Mouse (Mus musculus): ENCODE measurements around the gene Ambra1.

The Ambra1 gene

DNA sequence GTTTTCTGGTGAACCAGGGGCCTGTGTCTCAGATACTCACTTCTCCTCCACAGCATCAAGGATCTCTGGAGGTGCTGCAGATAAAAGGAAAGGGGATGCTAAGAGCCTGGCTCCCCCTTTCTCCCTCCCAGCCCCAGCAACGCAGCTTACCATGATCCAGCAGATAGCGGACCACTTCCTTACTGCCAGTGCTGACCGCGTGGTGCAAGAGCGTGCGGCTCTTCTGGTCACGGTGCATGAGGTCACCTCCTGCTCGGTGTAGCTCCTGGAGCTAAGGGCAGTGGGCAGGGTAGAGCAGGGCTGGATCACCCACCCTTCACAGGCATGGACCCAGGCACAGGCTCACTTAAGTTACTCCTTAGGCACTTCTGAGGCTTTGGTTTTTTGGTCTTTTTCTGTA lies 204.1 kb downstream of the Ambra1 start:
- DNase-seq (ENCODE audit: extremely low read depth, low read depth) = no peak

DNA sequence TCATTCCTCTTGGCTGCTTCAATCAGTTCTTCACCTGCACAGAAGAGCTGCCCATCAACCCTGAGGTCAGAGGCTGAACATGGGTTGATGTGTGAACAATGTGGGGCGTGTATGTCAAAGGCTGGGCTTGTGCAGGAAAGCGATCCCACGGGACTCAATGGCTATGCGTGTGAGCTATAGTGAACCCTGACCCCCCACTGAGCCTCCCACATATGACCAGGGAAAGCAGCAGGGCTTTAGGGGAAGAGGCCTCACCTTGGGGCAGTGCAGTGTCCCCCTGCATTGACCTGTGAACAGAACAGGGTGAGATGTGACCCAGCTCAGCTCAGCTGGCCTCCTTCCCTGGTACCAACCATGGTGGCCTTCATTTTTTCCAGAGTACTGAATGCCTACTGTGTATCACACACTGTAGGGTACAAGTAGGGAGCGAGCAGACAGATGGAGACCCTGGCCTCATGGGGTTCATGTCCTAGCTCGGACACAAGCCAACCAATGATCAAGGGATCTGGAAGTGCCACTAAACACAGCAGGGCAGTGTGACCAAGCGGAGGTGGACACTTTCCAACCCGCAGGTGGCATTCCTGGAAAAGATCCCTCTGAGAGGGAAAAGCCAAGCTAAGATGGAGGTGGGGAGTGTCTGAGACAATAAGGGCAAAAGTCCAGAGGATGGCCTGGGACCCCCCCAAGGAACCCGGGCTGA lies 205.0 kb downstream of the Ambra1 start:
- DNase-seq (ENCODE audit: extremely low read depth, low read depth) = no peak

DNA sequence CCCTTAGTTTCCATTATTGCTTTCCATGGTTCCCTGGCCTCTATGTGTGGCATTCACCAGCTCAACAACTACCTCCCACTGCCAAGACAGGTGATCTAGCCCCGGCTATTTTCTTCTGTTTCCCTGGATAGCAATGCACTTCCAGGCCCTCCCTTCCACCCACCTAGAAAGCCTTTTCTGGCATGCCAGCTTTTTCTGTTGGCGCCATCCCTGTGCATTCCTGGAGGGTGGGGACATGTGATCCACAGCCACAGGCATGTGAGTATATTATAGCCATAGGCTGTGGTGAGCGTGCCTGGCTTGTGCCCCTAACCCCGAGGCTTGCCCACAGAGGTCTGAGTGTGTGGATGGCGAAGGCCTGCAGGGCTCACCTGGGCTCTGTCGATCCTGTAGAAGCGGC lies 206.2 kb downstream of the Ambra1 start:
- DNase-seq (ENCODE audit: extremely low read depth, low read depth) = no peak

DNA sequence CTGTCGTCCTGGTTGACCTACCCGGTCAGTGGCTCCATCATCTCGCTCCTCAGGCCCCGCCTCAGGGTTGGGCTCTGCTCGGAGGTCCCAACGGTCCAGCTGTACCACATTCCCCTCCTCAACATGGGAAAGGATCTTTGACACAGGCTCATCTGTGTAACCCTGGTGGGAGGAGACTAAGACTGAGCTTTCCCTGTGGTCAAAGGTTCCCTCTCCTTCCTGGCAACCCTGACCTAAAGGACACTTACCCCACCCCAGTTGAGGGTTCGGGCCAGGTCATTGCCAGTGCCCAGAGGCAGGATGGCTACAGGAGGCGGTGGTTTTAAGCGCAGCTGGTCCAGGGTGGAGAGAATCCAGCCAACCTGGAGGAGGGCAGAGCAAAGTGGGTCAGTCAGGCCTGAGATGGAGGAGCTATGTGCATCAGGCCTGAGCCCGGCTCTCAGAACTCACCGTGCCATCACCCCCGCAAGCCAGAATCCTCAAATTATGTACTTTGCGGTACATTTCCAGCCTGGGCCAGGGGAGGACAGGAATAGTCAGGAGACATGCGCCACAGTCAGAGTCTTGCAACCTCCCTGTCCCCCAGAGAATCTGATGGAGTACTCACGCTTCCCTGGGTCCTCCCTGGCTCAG lies 209.5 kb downstream of the Ambra1 start:
- DNase-seq (ENCODE audit: extremely low read depth, low read depth) = no peak

DNA sequence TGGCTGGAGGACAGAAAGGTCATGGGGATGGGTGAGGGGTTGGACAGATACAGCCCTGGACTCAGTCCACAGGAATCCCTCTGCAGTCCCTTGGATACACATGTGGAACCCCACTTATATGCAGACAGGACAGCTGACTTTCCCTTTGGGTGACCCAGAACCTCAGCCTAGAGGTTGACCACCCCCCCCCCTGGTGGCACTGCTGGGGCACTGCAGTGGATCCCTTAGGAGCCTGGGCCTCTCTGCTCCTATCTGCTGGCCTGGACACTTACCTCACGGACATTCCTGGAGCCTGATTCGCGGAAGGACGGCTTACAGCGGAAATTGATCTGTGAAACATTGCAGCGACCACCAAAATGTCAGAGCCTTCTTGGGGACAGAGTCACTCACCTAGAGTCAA lies 212.4 kb downstream of the Ambra1 start:
- no peak for DNase-seq (ENCODE audit: extremely low read depth, low read depth)

DNA sequence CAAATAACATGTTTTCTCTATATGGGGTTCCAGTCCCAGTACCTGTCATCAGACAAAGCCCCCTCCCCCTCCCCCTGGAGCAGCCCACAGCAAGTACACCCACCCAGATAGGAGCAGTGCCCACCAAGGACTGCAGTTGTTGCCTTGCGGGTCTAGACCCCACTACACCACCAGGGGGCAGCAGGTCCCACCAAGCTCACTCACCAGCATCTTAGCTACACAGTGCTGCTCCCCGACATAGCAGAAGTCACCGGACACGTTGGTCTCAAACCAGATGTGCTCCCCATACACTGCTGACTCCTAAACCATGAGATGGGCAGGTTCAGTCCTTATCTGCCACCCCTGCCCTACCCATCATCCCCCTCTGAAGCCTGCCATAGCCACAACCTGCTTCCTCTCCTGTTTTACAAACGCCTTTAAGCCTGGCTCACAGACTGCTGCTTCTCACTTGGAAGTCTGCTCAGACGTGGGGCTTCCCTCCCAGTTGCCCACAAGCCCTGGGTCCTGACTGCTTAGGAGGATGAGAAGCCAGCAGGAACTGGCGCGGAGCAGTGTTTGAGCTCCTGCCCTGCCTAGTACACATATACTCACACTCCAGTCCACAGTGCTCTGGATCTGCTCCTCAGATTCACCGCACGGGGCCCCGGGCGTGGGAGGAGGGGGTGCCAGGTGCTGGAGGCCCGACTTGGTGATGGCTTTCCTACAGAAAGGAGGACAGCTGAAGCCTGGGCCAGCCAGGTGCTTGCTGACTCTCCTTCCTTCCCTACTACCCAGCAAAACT lies 214.4 kb downstream of the Ambra1 start:
- no peak for DNase-seq (ENCODE audit: extremely low read depth, low read depth)

DNA sequence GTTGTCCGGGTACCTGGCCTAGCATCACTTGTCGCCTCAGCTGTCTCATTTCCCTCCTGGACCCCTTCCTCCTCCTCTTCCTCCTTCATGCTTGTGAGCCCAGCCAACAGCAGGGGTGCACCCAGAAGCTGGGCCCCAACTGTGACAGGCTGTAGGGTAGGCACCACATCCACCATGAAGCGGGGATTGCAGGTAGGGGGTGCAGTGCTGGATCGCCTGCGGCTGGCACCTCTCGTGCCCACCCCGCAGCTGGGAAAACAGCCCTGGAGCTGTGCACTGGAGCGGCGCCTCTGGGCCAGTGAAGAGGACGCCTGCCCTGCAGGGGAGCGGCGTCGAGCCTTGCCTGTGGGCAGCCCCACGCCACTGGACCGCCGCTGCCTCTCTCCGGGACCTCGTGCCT lies 215.5 kb downstream of the Ambra1 start, which contains the start of gene Gm9821:
Gm9821 (plus strand) TSS at position 221 of the 400 bp plus-strand sequence.
- no peak for DNase-seq (ENCODE audit: extremely low read depth, low read depth)

DNA sequence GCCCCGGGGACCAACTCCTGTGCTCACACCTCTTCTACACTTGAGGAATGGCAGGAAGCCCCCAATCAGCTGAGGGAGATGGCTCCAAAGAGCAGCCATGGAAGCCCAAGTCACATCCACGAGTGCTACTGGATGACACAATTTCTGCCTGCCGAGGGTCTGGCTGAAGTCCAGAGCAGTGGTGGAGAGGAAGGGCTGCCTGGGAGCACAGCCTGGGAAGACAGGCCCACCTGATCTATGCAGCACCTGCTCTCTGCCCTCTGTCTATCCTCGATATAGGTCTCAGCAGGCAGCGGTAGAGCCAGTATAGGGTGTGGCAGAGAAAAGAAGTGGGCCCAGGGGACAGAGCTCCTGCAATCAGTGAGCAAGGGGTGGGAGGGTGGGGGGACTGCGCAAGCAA lies 216.9 kb downstream of the Ambra1 start:
- no peak for DNase-seq (ENCODE audit: extremely low read depth, low read depth)

DNA sequence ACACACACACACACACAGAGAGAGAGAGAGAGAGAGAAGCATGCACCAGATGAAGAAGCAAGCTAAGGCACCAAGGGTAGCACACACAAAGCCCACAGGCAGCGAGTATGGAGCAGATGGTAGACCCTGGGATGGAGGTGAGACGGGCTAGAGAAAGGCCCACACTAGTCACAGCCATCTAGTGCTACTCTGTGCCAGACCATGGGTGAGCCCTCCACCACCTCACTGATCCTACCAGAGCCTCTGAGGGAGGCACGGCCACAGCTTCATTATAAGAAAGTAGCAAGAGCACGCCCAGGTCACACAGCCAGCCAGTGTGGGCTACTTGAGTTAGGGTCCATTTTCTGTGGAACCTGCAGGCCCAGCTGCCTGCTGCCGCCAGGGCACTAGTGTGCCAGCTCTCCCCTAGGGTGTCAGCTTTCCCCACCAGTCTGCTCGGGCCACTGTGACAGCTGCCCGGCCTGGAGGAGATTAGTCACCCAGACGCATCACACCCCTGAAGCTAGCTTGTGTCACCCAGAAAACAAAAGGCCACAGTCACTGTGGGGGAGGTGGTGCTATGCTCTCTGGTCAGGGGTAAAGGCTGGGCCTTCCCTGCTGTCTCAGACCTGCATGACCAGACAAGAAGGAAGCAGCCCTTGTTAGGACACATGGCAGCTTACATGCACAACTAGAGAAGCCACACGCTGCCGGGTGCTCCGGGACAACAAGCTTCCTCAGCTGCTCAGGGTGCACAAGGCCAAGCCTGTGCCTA lies 217.6 kb downstream of the Ambra1 start:
- no peak for DNase-seq (ENCODE audit: extremely low read depth, low read depth)

DNA sequence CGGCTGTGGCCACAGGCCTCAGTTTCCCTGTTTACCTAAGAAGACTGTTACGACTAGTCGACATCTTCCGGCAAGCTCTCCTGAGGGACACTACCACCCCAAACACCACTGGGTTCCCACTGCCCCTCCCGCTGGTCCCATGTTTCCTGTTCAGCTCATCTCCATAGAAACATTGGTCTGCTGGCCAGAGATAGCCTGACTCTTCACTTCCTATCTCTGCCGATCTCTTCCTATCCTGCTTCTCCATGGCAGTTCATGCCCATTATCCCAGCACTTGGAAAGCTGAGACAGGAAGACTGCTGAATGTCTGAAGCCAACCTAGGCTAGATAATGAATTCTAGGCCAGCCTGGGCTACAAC lies 218.2 kb downstream of the Ambra1 start:
- DNase-seq (ENCODE audit: extremely low read depth, low read depth) = no peak

DNA sequence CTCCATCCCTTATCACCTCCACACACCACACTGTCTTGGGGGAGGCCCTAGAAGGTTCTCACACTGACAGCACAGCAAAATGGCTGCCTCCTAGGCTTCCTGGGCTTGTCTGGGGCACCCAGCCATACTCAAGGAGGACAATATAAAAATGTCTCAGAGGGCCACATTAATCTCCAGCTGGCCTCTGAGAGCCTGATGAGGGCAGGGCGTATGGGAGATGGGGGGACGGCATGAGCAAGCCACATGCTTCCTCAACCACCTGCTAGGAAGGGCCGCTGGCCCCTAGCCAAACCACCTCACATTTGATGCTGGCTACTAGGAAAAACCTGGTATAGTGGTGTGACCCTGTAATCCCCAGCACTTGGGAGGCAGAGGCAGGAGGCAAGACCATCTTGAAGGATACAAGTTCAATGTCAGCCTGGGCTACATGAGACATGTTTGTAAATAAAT lies 218.9 kb downstream of the Ambra1 start:
- no peak for DNase-seq (ENCODE audit: extremely low read depth, low read depth)

DNA sequence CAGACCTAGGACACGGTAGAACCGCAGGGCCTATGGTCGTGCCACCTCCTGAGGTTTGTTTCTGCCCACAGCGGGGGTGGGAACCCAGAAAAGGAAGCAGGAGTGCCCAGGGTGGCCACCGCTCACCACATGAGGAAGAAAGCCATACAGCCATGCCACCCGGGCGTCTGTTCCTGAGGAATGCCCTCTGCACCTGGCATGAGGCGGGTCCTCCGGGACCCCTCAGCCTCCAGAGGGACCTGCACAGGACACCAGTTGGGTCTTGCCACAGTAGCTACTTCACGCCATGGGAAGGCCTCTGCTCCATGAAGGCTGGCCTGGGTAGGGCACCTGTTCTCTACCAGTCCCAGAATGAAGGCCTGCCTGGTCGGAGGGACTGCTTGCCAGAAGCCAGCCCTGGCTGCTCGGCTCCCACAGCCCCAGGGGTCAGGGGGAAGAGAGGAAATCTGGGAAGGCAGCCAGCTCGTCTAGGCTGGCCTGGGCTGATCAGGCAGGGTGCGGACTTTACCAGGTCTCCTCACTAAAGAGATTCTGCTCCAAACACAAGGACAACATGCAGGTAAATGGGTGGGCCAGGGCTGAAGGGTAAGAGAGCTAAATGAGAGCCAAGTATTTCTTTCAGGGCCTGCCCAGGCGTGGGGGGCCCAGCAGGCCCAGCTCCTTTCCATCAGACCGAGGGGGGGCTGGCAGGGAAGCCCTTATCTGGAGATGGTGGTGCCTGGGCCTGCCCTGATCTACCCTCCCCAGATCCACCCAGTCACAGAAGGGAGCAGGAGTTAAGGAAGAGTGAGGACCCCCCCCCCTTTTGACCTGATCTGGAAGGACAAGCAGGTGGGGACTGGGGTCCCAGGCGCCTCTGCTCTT lies 219.7 kb downstream of the Ambra1 start:
- DNase-seq (ENCODE audit: extremely low read depth, low read depth) = no peak

DNA sequence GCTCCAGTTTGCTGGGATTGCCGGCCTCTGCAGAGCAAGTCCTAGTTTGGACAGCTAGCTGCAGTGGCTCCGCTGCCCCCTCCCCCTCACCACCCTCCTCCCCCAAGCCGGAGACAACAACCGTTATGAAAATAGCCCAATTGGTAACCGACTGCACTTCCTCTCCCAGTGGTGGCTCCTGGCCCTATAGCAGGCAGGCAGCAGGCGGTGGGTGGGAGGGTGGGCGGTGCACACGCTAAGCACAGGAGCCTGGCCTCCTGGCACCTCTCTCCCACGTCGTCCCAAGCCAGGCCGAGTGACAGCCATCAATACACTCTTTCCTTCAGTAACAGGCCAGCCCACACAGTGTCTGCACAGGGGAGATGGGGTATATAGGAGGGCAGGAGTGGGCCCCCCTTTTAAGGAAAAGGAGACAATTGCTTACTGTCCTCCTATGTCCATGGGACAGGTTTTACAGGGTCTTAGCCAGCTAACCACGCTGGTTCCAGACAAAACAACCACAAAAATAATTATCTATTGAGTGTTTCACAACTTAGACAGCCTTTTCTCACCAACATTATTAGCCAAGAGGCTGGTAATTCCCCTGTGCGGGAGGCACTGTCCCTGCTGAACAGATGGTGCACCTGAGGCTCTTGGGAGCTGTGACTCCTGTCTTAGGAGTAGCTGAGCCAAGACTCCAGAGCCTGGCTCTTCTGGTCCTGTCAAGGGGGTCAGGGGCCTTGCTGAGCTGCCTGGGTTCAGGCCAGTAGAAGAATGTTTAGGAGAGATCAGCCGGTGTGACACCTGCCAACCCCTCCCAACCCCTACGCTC lies 220.5 kb downstream of the Ambra1 start:
- DNase-seq (ENCODE audit: extremely low read depth, low read depth) = peak; percentile 84

DNA sequence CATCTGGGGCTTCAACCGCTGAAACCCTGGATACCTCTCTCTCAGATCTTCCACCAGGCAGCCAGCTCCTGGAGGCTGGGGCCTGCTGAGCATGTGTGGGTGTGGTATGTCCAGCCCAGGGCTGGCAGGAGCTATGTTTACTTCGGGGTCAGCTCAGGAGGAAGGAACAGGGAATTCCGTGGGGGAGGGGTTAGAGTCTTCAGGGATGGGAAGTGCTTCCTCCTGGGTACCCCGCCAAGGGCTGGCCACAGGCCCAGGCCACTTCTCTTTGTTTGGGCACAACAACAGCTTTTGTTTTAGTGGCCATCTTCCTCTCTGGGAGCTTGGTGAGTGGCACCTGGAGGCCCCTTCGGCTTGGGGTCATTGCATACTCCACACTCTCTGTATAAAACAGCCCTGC lies 223.9 kb downstream of the Ambra1 start:
- DNase-seq (ENCODE audit: extremely low read depth, low read depth) = no peak

DNA sequence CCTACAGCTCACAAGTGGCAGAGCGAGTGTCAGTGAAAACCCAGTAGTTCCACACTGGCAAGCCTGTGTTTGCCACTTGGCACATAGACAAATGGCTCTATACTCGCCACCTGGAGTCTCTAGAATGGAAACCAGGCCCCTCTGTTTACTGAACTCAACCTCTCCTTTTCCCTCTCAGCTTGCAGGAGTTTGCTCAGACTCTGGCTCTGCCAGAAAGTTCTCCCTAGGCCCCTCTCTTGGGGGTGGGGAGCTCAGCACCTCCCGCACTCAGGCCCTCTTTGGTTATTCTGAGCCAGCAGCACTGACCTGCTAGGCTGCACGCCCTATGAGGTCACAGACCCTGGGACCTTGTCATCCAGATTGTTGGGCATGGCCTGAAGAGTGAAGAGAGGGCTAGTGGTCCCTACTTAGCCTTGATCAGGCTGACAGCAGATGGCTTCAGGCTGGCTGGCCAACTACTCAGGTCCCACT lies 225.2 kb downstream of the Ambra1 start:
- DNase-seq (ENCODE audit: extremely low read depth, low read depth) = no peak

DNA sequence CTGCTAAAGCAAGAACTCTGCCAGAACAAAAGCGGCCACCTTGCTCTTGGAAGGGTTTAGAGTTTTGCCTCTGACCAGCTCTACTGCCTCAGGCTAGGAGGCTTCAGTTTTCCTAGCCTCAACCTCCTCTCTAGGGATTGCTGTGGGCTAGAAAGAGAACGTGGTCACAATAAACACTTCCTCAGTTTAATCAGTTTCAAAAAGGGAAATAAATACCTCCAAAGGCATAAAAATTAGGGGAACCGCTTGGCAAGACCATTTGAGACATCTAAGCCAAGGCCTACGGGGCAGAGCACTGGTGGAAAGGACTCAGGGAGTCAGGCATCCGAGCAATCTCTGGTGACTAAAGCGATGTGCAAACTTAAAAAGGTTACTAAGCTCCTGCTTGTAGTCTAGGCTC lies 225.9 kb downstream of the Ambra1 start:
- DNase-seq (ENCODE audit: extremely low read depth, low read depth) = no peak

DNA sequence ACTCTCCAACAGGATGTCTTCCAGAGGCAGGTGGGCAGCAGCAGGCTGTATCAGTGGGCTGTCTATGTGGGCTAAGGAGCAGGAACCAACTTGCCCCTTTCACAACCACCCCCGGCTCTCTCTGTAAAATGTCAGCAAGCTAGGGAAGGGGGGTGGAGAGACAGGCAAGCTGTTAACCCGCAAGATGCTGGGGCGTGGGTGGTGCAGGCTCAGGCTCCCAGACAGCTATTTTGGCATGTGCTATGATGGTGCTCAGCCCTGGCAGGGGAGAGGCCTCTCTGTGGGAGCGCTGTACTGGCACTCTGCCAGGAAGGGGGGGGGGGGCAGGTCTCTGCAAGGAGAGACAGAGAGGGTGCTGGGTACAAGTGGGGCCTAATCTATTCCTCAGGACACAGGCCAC lies 227.2 kb downstream of the Ambra1 start:
- DNase-seq (ENCODE audit: extremely low read depth, low read depth) = no peak

DNA sequence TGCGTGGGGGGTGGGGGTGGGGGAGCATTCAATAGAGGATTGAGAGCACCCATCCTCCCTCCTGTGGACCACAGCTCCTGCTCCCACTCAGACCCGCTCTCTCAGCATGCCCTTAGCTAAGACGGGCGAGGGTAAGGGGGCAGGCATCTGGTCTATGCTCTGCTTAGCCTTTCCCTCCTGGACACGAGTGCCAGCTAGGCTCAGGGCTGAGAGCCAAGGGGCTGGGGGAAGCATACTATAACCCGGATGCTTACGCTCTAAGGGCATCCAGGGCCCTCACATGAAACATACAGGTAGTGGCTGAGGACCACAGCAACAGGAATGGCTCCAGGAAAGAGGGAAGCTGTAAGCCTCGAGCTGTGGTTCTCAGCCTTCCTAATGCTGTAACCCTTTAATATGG lies 228.1 kb downstream of the Ambra1 start:
- DNase-seq (ENCODE audit: extremely low read depth, low read depth) = no peak

DNA sequence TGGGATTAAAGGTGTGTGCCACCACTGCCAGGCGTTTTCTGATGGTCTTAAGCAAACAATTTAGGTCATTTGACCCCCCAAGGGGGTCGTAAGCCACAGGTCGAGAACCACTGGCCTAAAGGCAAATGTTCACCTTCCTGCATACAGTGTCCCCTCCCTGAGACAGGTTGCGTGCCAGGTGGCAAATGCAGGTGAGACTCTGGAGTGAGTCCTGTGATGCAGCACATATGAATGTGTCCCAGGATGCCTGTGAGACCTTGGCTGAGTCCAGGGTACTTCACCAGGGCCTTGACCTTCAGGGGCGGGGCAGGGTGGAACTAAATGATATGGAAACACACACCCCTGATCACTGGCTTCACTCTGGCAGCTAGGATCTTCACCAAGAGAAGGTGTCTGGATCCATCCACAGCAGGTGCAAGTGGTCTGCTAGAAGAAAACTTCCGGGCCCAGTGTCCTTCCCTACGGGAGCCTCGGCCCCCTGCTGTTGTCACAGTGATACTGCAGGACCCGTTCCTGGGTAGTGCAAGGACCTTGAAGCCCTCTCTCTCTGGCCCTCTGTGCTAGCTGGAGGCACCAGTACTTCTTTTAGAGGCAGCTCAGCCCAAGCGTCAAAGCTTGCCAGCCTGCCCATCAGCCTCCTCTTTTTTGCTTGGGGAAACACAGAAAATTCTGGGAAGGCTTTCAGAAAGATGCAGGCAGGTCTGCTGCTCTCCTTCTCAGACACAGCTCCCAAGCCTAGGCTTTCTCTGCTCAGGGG lies 228.9 kb downstream of the Ambra1 start:
- DNase-seq (ENCODE audit: extremely low read depth, low read depth) = no peak

Data from MEL-GATA-1-ER (cell line).